In the genomic region with DNA sequence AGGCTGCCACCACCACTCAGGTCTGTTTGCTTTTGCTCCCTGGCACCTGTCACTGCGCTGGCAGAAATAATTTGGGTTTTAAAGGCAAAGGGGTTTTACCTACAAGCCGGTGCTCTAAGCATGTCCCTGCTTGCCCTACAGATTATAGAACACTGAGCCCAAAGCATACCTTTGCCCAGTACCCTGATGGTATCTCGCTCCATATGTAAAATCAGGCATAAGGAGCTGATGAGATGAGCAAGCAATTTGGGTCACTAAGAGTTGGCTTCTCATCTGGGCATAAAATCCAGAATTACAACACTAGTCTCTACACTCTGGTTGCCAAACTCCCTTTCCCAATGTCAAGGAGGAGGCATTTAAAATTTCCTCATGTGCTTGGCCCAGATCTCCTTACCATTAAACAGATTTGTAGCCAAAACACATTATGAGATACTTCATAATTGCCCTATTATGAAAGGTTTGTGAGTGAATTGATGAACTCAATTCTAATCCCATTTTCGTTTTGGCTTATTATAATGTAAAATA, we compare ENCODE assay signal across 21 mouse cellular contexts.
"Had no signal": no experiment of that assay in that cellular context is flagged by ENCODE, and none has a peak within 500 bp of the region (broad histone marks: within the 10 kb centered on the region; RNA-seq: fewer than 3 reads in every experiment).

No protein-coding gene starts in this region.

- H3K27ac ChIP-seq: kidney, embryonic 15.5 days; left cerebral cortex, adult 2 months; liver, embryonic 12.5 days; liver, embryonic 15.5 days; midbrain, embryonic 10.5 days; midbrain, embryonic 13.5 days; neural tube, embryonic 13.5 days; stomach, embryonic 15.5 days had no signal

- H3K36me3 ChIP-seq: kidney, embryonic 15.5 days; liver, embryonic 12.5 days; liver, embryonic 15.5 days; midbrain, embryonic 10.5 days; midbrain, embryonic 13.5 days; neural tube, embryonic 13.5 days; stomach, embryonic 15.5 days had no signal

- ATAC-seq: liver, embryonic 12.5 days; midbrain, embryonic 13.5 days; midbrain, embryonic 16.5 days had no signal

- DNase-seq: kidney, adult 11 months; kidney, adult 8-10 months; kidney, postnatal 10 days; kidney, postnatal 36 days; layer of hippocampus, postnatal 36 days; lung, adult 2 months; retina, postnatal 1 day; right cerebral cortex, postnatal 25 days; spleen, adult 18-20 months; thymus, postnatal 25 days had no signal

- H3K9ac ChIP-seq: kidney, embryonic 15.5 days; liver, embryonic 12.5 days; liver, embryonic 15.5 days; midbrain, embryonic 13.5 days; neural tube, embryonic 13.5 days; stomach, embryonic 15.5 days had no signal

- H3K4me1 ChIP-seq: kidney, embryonic 15.5 days; liver, embryonic 12.5 days; liver, embryonic 15.5 days; megakaryocyte, embryonic 14.5 days; midbrain, embryonic 10.5 days; midbrain, embryonic 13.5 days; neural tube, embryonic 13.5 days; stomach, embryonic 15.5 days had no signal

- H3K4me3 ChIP-seq: kidney, embryonic 15.5 days; left cerebral cortex, adult 2 months; liver, embryonic 12.5 days; liver, embryonic 15.5 days; megakaryocyte, embryonic 14.5 days; midbrain, embryonic 10.5 days; midbrain, embryonic 13.5 days; myocyte; neural tube, embryonic 13.5 days; stomach, embryonic 15.5 days had no signal

- H3K27me3 ChIP-seq: kidney, embryonic 15.5 days; liver, embryonic 12.5 days; liver, embryonic 15.5 days; megakaryocyte, embryonic 14.5 days; midbrain, embryonic 13.5 days; neural tube, embryonic 13.5 days; stomach, embryonic 15.5 days had no signal
